Mouse (Mus musculus): ENCODE measurements around the gene Arhgap31.

GRCm38 (mm10) chr16:38676647-38677046, 36.4 kb downstream of the Arhgap31 start:
- no peak for TF ChIP-seq CTCF (IDR thresholded peaks at IDR 0.05; ENCODE audit: low read depth)
- TF ChIP-seq EP300 (IDR thresholded peaks at IDR 0.05; ENCODE audit: low read depth), result no peak

All from heart, postnatal 0 days (tissue).